Mouse (Mus musculus) intestine, embryonic 14.5 days (tissue): ENCODE data around the gene D930020B18Rik. TPM values are rescaled to one million over a fixed set of nuclear protein-coding genes. Genes with fewer than 3 reads are reported as not detected.
A peak's percentile ranks its signal among the peaks of the same experiment; 100 is the strongest.

ENCODE experiments used
- ATAC-seq: fragments of 200-750 bp; cut with Nextera tagmentation; replicated peaks from 2 replicates; pipeline ENCODE4 v1.8.0; 2017; ENCODE audit warnings: low read depth, moderate number of reproducible peaks, moderate TSS enrichment, moderate library complexity; ENCODE audit not compliant: low FRiP score, low TSS enrichment
- DNase-seq: peaks from one replicate; pipeline ENCODE4 v3.0.0-alpha.2; 2018; ENCODE audit warnings: low spot score
- H3K27ac ChIP-seq: fragments of 300-500 bp; sonication (generic); 2 replicates; pipeline ENCODE4 v1.5.1; 2014; ENCODE audit warnings: low read depth, mild to moderate bottlenecking, control low read depth
- H3K27me3 ChIP-seq: fragments of 300-500 bp; sonication (generic); replicated peaks from 2 replicates; pipeline ENCODE4 v1.6.1; 2014; ENCODE audit warnings: low read length, control low read depth; ENCODE audit not compliant: control insufficient read depth, insufficient read depth
- H3K36me3 ChIP-seq: fragments of 300-500 bp; sonication (generic); 2 replicates; pipeline ENCODE4 v1.6.1; 2014; ENCODE audit warnings: low read length, control low read depth; ENCODE audit not compliant: control insufficient read depth, insufficient read depth
- H3K4me1 ChIP-seq: fragments of 300-500 bp; sonication (generic); replicated peaks from 2 replicates; pipeline ENCODE4 v1.6.1; 2014; ENCODE audit warnings: low read length, control low read depth, mixed read lengths; ENCODE audit not compliant: control insufficient read depth, insufficient read depth
- H3K4me2 ChIP-seq: fragments of 300-500 bp; sonication (generic); 2 replicates; pipeline ENCODE4 v1.6.1; 2014; ENCODE audit warnings: low read length
- H3K4me3 ChIP-seq: fragments of 300-500 bp; sonication (generic); 2 replicates; pipeline ENCODE4 v1.5.1; 2014; ENCODE audit warnings: low read depth, low read length, control low read depth, mixed read lengths
- H3K9ac ChIP-seq: fragments of 300-500 bp; sonication (generic); 2 replicates; pipeline ENCODE4 v1.6.1; 2014; ENCODE audit warnings: mild to moderate bottlenecking, low read length
- H3K9me3 ChIP-seq: fragments of 300-500 bp; sonication (generic); 2 replicates; pipeline ENCODE4 v1.6.1; 2016; ENCODE audit warnings: low read length, control low read depth; ENCODE audit not compliant: control insufficient read depth
- WGBS: fragments of 180-500 bp; shearing (Covaris S2); extraction: QIAGEN DNeasy Blood & Tissue Kit; methylation state at CpG from one replicate; pipeline ENCODE4 v1.1.7; 2014; 5-methylcytosine and 5-hydroxymethylcytosine counted together
- polyA plus RNA-seq: library from polyadenylated mRNA; unstranded; fragments of >200 nt; fragmentation: Nextera tagmentation; extraction: Ambion mirVana; gene quantifications from 2 replicates; pipeline ENCODE4 v1.2.1, GENCODE M21; 2014

Gene D930020B18Rik
- polyA plus RNA-seq = 0.27 and 0.68 TPM in 2 replicates

DNA sequence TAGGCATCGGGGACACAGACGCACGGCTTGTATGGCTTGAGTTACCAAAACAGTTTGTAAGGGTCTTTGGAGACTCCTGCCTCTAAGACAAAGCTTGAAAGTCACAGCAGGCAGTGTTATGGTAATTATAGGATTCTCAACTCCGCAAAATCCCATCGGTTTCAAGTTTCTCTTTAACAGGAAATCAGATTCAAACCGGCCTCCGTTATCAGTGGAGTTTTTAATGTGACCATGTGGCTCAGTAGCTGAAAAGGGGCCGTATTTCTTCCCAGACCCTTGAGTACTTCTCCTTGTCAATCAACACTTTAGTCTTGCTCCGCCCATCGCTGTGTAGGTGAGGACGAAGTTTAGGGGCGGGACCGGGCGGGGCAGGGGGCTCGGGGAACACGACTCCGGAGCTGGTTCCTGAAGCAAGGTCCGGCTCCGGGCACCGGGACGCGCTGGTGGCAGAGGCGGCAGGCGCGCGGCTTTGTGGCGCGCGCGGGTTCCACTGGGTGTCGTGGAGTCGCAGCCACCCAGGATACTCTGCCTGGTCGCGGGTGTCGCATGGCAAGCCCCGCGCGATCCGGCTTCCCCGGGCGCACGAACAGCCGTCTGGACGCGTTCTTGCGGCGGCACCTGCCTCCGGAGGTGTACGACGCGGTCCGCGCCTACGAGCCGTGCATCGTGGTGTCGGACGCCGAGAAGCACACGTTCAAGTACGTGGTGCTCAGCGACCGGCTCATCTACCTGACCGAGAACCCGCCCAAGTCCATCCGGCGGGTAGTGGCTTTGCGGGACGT is at the start of gene D930020B18Rik:
TSS of gene D930020B18Rik (plus strand) at position 317 of the 782 bp plus-strand sequence.
- DNase-seq (peak; percentile 73), ATAC-seq (peak; percentile 73)
- H3K4me3 ChIP-seq = peak within 1 kb of the TSS; percentile 53
- no peak within 1 kb of the TSS for H3K27ac ChIP-seq
- H3K4me2 ChIP-seq = peak within 1 kb of the TSS; percentile 98
- H3K27me3 ChIP-seq = peaks cover 35% of the 10 kb centered on the region
- no peaks in the 10 kb centered on the region for H3K36me3 ChIP-seq
- H3K4me1 ChIP-seq = no peaks in the 10 kb centered on the region; the same call in 1 of the 2 replicates
- H3K9ac ChIP-seq = peak within 1 kb of the TSS; percentile 35
- WGBS = under 1% methylated on average over 69 of the region's 69 CpGs
- no peaks in the 10 kb centered on the region for H3K9me3 ChIP-seq

DNA sequence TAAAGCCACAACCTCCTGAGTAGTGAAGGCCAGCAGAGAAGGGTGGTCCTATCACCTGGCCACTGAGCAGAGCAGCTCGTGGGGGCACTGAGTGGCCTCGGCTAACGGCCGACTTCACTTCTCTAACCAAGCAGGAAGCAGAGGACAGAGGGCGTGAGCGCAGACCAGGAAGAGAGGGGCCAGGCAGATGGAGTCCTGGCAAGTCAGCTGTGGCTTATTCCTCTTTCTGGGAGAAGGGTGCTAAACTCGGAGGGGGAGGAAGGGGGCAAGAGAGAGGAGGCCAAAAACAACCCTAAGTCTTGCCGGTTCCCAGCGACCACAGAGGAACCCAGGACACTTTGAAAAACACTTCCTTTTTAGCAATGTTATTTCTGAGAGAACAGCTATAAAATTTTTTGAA is 44.8 kb upstream of the D930020B18Rik start:
- DNase-seq = no peak
- H3K36me3 ChIP-seq = peaks cover 87% of the 10 kb centered on the region
- 82% methylated on average over 9 of the region's 9 CpGs for WGBS

DNA sequence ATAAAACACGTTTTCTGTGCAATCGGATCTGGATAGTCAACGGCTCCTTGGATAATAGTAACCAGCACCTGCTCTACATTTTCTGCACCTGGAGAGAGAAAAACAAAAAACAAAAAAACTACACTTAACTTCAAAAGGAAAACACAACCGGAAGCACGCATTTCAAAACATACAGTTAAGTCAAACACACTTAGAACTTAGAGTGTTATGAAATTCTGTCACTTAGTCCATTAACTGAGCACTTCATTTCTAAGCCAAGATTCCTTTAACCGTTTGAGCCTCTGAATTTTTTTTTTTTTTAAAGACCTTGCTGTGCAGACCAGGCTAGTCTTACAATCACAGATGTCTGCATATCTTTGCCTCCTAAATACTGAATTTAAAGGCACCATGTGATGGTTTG is 40.1 kb upstream of the D930020B18Rik start:
- Histone ChIP-seq H3K4me2 (no peak overlapping the region), H3K9ac (no peak overlapping the region), H3K4me3 (no peak overlapping the region), H3K27me3 (no peaks in the 10 kb centered on the region), H3K9me3 (no peaks in the 10 kb centered on the region), H3K36me3 (peaks cover 100% of the 10 kb centered on the region), H3K4me1 (no peaks in the 10 kb centered on the region), H3K27ac (no peak overlapping the region)
- 83% methylated on average over 6 of the region's 6 CpGs for WGBS
- DNase-seq (no peak), ATAC-seq (no peak)

More for the DNA sequence above, 44.8 kb upstream of the D930020B18Rik start:
- H3K27me3 ChIP-seq = no peaks in the 10 kb centered on the region
- H3K9ac ChIP-seq = no peak overlapping the region
- no peaks in the 10 kb centered on the region for H3K9me3 ChIP-seq
- no peak overlapping the region for H3K4me3 ChIP-seq
- H3K4me1 ChIP-seq = no peaks in the 10 kb centered on the region
- H3K4me2 ChIP-seq = no peak overlapping the region
- no peak overlapping the region for H3K27ac ChIP-seq
- ATAC-seq = no peak

DNA sequence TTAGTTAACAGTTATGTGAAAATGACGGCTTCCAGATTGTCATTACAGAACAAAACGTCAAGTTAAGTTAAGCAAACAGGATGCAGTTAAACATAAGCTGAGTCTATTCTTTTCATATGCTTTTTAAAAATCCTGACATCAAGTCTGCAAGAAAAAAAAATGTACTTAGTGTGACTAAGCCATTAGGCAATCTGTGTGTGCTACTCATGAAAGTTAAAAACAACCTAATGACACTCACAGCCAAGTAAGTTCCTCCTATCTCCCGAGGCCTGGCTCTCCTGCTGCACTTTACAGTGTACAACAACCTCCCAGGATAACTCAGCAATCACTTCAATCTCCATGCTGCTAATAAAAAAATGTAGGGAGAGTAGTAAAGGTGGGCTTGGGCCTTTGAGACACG is 37.8 kb upstream of the D930020B18Rik start:
- Histone ChIP-seq H3K27me3 (no peaks in the 10 kb centered on the region), H3K4me2 (no peak overlapping the region), H3K36me3 (peaks cover 100% of the 10 kb centered on the region), H3K9me3 (no peaks in the 10 kb centered on the region), H3K4me3 (no peak overlapping the region), H3K9ac (no peak overlapping the region), H3K4me1 (no peaks in the 10 kb centered on the region), H3K27ac (no peak overlapping the region)
- no peak for ATAC-seq
- WGBS = 88% methylated on average over 4 of the region's 4 CpGs
- DNase-seq = no peak

- no peaks in the 10 kb centered on the region for H3K9me3 ChIP-seq
- 94% methylated on average over 13 of the region's 13 CpGs for WGBS
- no peaks in the 10 kb centered on the region for H3K27me3 ChIP-seq
- no peak for ATAC-seq
- DNase-seq = no peak
- H3K27ac ChIP-seq = no peak overlapping the region
- H3K4me1 ChIP-seq = no peaks in the 10 kb centered on the region
- H3K4me2 ChIP-seq = no peak overlapping the region
- no peak overlapping the region for H3K9ac ChIP-seq
- H3K36me3 ChIP-seq = peaks cover 98% of the 10 kb centered on the region
- H3K4me3 ChIP-seq = no peak overlapping the region
Measured at GRCm38 (mm10) chr10:121604632-121605344, 36.6 kb upstream of the D930020B18Rik start.

DNA sequence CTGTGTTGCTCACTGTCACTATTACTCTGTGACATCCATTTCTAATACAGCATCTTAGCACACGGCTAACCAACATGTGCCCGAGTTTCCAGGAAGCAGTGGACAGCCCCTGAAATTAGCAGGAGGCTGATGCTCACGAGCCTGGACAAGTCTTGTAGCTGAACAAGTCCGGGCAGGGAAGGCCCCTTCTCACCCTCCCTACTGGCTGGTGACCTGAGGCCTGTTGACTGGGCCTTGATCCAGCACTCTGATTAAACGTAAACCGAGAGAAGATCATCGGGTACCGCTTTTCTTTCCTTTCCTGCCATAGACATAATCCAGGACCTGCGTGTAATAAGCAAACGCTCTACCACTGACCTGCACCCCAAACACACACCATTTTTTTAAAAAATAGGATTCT is 33.2 kb upstream of the D930020B18Rik start:
- no peaks in the 10 kb centered on the region for H3K27me3 ChIP-seq

GRCm38 (mm10) chr10:121611587-121611986 is 29.8 kb upstream of the D930020B18Rik start:
- no peaks in the 10 kb centered on the region for H3K9me3 ChIP-seq
- no peak overlapping the region for H3K27ac ChIP-seq
- ATAC-seq (no peak), DNase-seq (no peak)
- no peak overlapping the region for H3K4me3 ChIP-seq
- 80% methylated on average over 9 of the region's 10 CpGs for WGBS
- no peaks in the 10 kb centered on the region for H3K27me3 ChIP-seq
- H3K9ac ChIP-seq = no peak overlapping the region
- H3K36me3 ChIP-seq = peaks cover 89% of the 10 kb centered on the region
- no peak overlapping the region for H3K4me2 ChIP-seq
- no peaks in the 10 kb centered on the region for H3K4me1 ChIP-seq

More for the DNA sequence above, 33.2 kb upstream of the D930020B18Rik start:
- DNase-seq (no peak), ATAC-seq (no peak)
- H3K4me3 ChIP-seq = no peak overlapping the region
- peaks cover 93% of the 10 kb centered on the region for H3K36me3 ChIP-seq
- no peak overlapping the region for H3K4me2 ChIP-seq
- H3K27ac ChIP-seq = no peak overlapping the region
- WGBS = 88% methylated on average over 10 of the region's 10 CpGs
- no peak overlapping the region for H3K9ac ChIP-seq
- no peaks in the 10 kb centered on the region for H3K4me1 ChIP-seq
- H3K9me3 ChIP-seq = no peaks in the 10 kb centered on the region

DNA sequence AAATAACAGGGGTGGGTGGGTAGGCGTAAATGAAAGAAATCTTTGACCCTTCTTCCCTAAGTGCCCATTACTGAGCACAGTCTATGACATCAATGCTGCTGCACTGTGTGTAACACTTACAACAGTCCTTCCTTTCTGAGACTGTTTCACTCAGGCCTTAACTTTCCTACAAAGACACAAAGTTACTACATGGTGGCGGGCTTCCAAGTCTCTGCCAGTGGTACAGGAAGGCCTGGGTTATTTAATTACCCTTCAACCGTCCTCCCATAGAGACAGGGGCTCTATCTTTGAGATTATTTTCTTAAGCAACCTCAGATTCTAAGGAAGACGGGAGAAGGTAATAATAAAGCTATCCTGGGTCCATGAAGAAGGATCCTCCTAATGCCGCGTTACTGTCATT is 28.9 kb upstream of the D930020B18Rik start:
- Histone ChIP-seq H3K4me3 (no peak overlapping the region), H3K27ac (no peak overlapping the region), H3K4me2 (no peak overlapping the region), H3K9me3 (no peaks in the 10 kb centered on the region), H3K4me1 (no peaks in the 10 kb centered on the region), H3K36me3 (peaks cover 89% of the 10 kb centered on the region), H3K27me3 (no peaks in the 10 kb centered on the region), H3K9ac (no peak overlapping the region)
- no peak for ATAC-seq
- WGBS = 94% methylated on average over 6 of the region's 6 CpGs
- no peak for DNase-seq
